Mouse (Mus musculus): ENCODE data around the gene Hist1h2bj. TPM values are rescaled to one million over a fixed set of nuclear protein-coding genes. Genes with fewer than 3 reads are reported as not detected.

Gene Hist1h2bj
- 10 to 100 TPM; 14.1 to 18.8 TPM for total RNA-seq (2021)
- 2.3 and 2.8 TPM in 2 replicates for polyA plus RNA-seq (2012; rRNA removed)
- long read RNA-seq = 0 reads

DNA sequence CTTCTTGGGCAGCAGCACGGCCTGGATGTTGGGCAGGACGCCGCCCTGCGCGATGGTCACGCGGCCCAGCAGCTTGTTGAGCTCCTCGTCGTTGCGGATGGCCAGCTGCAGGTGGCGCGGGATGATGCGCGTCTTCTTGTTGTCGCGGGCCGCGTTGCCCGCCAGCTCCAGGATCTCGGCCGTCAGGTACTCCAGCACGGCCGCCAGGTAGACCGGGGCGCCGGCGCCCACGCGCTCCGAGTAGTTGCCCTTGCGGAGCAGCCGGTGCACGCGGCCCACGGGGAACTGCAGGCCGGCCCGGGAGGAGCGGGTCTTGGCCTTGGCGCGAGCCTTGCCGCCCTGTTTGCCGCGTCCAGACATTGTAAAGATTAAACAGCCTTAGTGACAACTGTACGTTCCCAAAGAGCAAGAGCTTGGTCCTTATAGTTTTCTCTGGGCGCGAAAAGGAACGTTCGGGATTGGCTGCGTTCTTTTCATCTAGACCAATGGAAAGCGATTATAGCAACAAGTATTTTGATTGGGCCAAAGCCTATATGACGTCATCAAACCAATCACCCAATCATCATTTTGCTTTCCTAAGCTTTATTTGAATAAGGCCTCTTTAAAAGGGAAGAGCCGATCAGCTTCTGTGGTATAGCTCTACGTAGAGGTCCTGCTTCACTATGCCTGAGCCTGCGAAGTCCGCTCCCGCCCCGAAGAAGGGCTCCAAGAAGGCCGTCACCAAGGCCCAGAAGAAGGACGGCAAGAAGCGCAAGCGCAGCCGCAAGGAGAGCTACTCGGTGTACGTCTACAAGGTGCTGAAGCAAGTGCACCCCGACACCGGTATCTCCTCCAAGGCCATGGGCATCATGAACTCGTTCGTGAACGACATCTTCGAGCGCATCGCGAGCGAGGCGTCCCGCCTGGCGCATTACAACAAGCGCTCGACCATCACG is at the start of gene Hist1h2bj, which contains the start of gene Hist1h2ag:
Gene Hist1h2bj (plus strand): TSS at position 647 of the 935 bp plus-strand sequence.
Gene Hist1h2ag (minus strand): TSS at position 377 of the 935 bp plus-strand sequence.
- DNase-seq = peak; percentile 93

DNA sequence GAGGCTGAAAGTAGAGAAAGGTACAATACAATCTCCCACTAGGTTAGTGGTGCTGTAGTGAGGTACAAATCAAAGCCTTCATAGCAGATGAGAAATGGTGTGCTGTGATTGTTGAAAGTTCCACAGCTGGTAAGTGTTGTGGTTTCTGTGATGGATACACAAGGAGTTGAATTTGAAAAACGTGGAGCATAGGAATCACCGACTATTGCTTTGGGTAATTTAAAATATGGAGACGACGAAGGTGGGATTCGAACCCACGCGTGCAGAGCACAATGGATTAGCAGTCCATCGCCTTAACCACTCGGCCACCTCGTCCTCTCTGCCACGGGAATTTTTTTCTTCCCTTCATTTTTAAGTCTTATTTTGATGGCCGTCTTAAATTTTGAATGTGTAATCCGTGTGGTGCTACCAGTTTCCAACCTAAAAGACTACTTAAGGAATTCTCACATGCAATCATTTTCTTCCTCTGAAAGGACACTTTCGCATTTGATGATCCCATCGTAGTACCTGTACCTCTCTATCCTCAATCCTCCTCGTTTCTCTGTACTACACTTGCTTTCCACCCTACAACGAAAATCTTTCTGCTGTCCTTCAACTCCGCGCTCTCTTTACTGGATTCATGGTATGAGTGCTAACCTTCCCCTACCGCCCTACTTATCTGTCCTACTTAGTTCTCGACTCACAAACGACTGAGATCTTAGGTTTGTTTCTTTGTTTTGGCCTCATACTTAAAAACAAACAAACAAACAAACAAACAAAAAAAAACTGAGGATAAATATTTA is 48.9 kb upstream of the Hist1h2bj start:
- peak; percentile 48 for DNase-seq

DNA sequence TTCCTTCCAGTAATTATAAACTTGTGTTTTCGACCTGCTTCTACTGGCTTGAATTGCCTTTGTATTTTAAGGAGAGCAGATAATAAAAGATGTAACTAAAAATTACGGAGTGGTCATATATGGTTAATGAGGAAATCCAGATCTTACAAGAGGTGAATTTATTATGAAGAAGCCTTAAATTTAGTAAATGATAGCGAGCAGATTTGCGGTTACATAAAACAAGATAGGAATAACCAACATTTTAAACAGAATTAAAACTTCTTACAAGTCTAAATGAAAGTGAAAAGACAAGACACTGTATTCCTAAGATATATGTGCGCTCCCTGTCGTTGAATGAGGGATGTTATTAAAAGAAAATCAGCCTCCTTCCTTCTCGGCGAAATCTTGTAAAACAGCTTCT is 48.1 kb upstream of the Hist1h2bj start:
- no peak for DNase-seq

DNA sequence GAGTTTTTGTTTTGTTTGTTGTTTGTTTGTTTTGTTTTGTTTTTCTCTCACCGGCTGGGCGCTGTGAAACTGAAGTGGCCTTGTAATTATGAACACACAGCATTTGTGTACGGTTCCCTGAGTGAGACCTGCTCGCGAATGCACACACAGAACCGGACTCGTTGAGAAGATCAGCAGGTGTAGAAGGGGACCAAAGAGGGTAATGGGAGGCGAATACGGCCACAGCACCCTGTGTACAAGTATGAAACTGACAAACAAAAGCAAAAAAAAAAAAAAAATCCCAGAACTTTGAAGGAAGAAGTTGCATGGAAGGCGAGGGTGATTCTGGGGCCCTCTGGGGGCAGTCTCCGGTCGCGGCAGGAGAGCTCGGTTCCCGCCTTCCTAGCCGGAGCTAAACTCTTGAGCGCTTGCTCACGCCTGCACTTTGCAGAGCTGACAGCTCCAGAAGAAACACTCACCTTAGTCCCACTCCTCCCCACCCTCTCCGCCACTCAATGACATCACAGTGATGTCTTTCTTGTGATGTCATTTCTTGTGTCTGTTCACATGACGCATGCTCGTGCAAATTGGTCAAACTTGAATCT is 47.6 kb upstream of the Hist1h2bj start:
- DNase-seq = peak; percentile 26

DNA sequence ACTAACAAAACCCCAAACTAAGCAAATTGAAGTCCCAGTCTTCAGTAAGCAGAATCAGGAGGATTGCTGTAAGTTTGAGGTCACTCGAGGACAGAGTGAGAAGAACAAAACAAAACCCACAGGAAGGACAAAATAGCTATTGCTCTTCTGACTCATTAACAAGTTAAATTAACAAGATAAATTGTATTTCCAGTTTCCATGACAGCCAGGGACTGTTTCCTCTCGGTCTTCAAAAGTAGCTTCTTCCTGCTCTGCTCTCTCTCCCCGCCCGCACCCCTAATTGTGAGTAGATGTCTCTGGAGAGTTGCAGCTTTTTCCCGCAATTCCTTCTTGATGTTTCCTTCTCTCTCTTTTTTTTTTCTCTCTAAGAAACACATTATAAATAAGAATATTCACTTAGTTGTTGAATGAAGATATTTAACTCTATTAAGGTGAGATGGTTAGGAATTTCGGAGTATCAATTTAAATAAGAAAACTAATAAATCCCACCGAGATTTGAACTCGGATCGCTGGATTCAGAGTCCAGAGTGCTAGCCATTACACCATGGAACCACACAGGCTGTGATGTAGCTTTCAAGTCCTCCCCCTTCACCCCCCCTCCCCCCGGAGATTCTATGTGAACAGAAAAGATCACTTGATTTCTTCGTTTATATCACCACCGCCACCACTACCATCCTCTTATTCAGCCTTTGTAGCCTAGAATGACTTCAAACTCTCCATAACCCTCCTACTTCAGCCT is 46.7 kb upstream of the Hist1h2bj start:
- DNase-seq = no peak

DNA sequence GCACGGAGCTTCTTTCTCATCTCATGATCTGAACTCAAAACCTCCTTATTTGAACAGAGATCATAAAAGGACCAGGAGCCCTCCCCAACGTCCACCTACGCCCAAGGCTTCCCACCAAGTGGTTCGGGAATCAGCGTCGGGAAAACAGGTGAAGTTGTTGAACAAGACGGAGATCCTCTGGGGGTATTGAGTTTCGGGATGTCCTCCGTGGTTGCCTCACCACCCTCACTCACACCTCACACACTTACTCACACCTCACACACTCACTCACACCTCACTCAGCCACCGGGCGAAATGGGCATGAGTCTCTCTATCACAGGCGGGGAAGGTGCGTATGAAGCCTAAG is 46.2 kb upstream of the Hist1h2bj start:
- no peak for DNase-seq

DNA sequence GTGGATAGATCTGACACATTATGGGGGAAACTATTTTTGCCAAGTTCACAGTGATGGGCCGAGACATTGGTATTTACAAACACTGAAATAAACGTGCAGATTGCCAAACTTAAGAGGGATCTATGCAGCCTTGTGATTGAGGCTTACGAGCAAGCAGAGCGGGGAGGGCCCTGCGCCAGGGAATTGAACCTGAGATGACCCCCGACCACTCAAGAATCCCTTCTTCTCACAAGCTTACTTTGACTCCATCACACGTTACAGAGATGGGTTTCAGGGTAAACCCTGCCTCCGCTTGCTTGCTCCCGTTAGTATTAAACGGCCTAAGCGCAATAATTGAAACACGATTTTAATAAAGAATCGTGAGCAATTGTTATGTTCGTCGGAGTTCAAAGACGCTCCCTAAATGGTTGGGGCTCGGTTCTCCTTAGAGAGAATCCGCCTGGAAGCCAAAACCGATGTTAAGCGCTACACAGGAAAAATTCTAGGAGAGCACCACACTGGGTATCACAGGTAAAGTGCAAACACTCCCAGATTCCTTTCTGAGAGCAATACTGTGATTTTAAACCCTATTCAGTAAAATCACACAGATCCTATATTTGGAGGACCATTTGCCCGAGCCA is 45.7 kb upstream of the Hist1h2bj start:
- DNase-seq = no peak

DNA sequence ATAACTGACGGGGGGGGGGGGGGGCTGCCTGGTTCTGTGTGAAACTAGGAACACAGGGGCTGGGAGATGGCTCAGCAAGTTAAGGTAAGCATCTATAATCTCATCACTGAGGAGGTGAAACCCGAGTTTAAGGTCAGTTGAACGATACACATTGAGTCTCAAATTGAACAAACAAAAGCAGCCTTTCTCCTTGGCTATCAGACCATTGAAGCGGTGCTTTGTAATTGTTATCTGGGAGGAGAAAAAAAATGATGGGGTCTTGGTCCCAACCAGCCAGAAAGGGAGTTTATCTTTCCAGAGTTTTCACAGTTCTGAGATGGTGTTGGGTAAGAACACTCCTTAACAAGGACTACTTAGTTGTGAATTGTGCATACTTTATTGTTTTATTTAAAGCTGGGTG is 45.2 kb upstream of the Hist1h2bj start:
- DNase-seq = no peak

DNA sequence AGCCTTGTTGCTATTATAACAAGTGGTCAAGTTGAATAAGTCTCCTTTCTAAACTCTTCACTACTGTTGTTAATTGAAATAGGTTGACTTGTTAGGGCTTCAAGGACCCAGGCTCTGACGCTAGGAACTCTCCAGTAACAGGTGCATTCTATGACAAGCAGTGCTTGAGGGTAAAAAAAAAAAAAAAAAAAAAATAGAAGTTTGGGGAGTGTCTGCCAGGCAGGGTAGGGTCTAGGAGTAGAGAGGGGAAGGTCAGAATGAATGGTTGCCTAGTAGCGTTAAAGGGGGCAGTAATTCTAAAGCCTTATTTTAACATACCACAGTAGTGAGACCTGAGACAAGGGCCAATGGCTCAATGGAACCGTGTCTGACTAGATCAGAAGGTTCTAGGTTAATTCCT is 44.6 kb upstream of the Hist1h2bj start:
- DNase-seq = no peak

DNA sequence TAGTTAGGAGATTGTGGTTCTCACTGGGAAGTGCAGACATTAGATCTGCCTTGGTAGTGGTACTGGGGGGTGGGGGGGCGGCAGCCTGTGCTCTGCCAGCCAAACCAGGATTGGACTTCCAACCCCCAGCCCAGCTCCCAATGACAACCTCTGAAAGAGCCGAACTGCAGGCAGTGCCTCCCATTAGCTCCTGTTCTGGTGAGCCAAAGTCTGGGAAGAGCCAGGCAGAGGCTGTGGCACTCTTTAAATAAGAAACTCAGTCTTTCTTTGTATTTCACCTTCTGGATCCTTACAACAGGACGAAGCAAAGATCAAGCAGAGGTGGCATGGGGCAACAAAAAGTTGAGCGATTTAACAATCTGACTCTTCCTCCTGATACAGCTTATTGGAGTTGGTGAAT is 43.9 kb upstream of the Hist1h2bj start:
- no peak for DNase-seq

DNA sequence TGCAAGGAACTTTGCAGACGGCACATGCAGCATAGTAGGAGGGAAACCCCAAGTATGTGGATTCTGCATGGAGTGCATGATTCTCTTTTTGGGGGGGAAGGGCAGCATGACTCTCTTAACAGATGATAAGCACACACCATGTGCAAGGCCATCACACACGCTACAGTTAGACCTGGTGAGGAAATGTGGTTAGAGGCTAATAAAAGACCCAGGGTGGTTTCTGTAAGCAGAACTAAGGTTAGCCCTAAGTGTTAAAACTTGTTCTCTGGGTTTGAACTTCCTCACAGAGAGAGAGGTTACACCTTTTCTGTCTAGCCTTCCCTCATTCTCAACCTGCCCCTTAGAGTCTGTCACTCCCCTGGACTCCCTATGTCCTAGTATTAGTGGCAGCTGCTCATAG is 41.7 kb upstream of the Hist1h2bj start:
- DNase-seq = no peak

DNA sequence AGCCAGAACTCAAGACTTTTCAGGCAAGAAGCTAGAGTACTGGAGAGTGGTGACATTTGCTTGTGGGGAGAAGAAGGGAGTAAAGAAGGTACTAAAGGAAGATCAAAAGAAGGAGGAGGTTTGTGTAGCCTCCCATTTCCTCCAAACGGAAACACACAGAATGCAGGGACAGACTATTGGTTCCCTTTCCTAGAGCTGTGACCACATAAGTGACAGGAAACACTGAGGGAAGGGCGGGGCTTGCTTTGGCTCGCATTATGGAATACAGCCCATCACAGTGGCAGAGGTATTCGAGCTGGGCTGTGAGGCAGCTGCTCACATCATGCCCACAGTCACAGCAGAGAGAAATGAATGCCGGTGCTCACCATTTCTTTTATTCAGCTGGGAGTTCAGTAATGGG is 41.2 kb upstream of the Hist1h2bj start:
- DNase-seq = no peak

DNA sequence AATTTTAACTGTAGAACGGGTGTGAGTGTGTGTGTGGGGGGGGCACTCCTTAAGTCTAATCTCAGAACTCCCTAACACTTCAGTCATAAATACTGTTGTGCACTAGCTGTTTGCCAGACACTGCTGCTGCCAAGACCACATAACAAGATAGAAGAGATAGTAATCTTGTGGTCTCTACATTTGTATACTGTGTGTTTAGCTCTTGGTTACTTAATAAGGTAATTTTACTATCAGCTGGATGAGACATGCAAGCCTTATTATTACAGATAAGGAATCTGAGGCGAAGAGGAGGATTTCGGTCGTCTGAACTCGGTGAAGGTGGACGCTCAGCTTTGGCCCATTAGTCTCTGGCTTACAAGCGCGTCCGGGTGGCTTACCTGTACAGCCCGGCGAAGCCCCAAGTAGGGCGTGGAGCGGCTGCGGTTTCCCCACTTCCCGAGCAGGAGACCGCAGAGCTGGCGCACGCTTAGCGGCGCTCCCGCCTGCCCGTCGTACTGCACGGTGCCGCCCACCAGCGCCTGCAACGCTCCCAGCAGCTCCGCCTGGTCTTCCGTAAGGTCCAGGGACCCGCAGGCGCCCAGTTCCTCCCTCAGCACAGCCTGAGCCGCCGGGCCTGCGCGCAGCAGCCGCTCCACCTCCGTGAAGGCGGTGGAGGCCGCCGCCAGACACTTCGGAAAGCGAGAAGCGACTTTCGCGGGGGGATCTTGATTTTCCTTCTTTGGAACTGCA is 37.2 kb upstream of the Hist1h2bj start:
- peak; percentile 70 for DNase-seq

DNA sequence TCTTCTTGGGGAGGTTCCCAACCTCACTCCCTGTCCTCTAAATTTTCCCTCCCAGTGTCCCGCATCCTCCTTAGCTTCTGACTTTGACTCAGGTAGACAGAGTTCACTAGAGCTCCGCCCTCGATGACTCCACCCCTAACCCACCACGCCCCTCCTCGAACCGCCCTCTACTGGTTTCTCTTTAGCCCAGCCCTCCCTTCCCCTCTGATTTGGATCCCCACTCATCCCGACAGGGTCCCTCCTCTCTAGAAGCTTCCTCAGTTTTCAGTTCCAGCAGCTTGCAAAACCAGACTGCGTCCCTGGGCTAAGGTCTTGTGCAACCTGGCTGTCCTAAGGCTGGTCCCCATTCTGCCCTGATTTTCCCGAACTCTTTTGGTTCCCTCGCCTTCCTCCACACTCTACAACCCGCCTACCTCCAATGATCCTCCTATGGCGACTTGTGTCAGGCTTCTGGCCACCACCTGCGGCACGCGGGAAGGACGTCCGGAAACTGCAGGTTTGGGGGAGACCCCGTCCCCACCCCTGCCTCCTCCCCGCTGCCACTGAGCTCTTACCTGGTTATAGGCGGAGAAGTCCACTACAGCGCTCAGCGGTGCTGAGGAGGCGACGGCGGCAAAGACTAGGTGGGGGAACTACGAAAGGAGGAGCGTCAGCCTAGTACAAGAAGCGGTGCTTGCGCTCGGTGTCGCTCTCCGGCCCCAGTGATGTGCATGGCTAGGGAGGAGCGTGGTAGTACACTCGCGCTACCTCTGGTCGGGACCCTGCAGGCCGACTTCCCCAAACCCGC is 36.5 kb upstream of the Hist1h2bj start:
- DNase-seq = peak; percentile 77

DNA sequence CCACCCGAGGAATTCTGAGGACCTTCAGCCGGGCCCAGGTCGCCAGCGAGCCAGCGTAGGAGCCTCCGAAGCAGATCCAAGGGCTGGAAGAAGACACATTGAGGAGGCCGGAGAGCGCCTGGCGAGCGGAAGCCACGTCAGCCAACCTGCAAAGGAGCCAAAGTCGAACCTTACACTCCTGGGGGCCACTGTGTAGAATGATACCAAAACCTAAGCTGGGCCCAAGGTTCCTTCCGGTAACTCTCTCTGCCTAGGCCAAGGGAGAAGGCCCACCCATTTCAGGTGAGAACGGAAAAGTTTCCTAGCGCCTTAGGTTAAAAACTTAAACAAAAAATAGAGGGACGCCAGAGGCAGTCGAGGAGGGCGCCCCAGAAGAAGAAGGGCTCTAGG is 35.9 kb upstream of the Hist1h2bj start:
- DNase-seq = no peak

DNA sequence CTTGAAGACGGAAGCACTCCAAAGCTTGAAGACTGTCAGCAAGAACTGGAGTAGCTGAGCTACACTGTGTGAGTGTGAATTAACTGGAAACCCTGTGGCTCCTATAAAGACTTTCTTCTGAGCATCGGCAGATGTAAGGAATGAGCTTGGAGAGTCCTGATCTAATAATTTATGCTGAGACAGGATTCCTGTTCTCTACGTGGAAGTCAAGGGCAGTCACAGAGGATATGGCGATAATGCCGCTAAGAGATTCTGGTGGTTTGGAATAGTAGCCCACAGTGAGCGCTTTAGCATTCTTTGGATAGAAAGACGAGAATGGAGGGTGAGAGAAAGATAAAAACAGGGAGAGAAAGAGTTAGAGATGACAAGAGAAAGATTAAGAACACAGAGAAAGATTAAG is 35.1 kb upstream of the Hist1h2bj start:
- no peak for DNase-seq

DNA sequence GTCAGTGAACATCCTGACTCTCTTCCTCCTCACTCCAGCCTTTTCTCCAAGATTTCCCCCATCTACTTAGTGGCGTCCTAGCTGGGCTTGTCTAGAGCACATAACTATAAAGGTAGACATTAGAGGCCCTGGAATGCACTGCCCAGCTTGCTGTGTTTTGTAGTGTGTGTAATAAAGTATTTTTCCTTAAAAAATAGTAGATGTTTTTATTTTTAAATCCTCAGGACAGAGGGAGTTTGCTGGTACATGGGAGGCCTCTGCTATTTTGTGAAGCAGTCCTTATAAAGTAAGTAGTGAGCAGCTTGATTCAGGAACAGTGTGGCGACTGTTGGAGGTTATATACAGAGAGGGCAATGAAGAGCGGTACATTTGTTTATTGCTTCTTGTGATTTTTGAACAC is 34.3 kb upstream of the Hist1h2bj start:
- no peak for DNase-seq

DNA sequence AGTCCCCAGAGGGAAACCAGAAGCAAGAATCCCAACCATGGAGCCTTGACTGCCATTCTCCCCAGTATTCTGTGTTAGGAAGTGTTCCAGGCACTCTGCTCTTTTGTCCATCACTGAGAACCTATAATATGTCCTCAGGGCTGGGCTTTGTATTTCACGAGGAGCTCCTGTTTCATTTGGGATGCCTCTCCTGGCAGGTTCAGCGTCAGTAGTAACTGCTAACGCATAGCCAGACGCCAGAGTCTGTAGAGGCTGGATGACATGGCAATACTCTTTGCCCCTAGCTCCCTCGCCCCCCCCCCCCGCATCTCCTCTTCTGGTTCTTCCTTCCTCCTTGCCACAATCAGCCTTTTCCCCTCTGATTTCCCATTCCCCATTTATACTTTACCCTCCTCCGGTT is 33.4 kb upstream of the Hist1h2bj start, which contains the start of gene Prss16:
Gene Prss16 (minus strand): TSS at position 101 of the 400 bp plus-strand sequence.
- DNase-seq = no peak

DNA sequence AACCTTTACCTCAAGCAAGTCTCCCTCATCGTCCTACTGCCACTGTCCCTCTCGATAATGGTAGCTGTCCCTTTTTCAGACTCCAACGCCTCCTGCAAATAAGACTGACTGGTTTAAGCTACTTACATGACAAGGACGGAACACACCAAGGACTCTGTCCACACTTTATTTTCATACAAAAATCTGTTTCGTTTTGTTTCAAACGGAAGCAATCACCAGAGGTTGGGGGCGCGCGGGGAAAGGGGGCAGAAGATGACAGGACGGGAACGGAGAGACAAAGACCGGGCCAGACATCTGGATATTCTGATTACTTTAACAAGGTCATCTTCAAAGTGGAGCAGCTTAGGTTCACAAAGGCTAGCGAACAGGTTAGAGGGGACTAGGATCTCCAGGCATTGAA is 29.3 kb upstream of the Hist1h2bj start:
- no peak for DNase-seq

DNA sequence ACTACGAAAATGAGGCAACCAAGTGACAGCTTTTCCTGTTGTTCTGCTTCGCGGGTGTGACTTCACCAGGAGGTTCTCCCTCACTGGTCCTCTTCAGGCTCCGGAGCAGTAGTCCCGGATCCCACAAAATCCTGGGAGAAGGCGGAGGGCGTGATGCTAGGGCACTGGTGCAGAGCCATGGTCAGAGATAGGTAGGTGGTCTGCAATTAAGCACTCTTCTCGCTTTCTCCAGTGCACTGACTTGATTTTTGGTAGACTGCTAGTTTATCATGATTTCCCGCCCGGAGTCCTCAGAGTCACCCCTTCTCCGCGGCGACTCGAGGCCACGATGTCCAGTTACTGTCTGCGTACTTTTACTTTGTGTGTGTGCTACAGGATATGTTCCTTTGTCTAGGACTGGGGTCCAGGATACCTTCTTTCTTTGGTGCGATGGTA is 28.6 kb upstream of the Hist1h2bj start:
- no peak for DNase-seq
